Mouse (Mus musculus): Measurements from ENCODE around the gene Vac14. TPM values are rescaled to one million over a fixed set of nuclear protein-coding genes. Genes with fewer than 3 reads are reported as not detected.
A peak's percentile ranks its signal among the peaks of the same experiment; 100 is the strongest.

Gene Vac14
- polyA plus RNA-seq, 1 experiment from 2014 or later = 14.0 TPM

GRCm38 (mm10) chr8:110721606-110722413 lies 103.4 kb downstream of the Vac14 start:
- WGBS = under 1% methylated on average over 47 of the region's 59 CpGs
- no peaks in the 10 kb centered on the region for H3K27me3 ChIP-seq (ENCODE audit: control insufficient read depth, insufficient read depth, low read length)
- peak overlapping the region; percentile 91 for H3K27ac ChIP-seq (ENCODE audit: low read length)
- H3K4me3 ChIP-seq (replicated peaks; ENCODE audit: low read length) = peak overlapping the region; percentile 77
- no peaks in the 10 kb centered on the region for H3K36me3 ChIP-seq (ENCODE audit: control insufficient read depth, insufficient read depth, low read length)
- peak; percentile 54 for ATAC-seq (ENCODE audit: insufficient read depth, low FRiP score)
- H3K4me2 ChIP-seq (ENCODE audit: low read depth, low read length) = peak overlapping the region; percentile 53
- H3K9ac ChIP-seq (ENCODE audit: low read length) = peak overlapping the region; percentile 92
- no peaks in the 10 kb centered on the region for H3K9me3 ChIP-seq (replicated peaks; ENCODE audit: control insufficient read depth, low read length)
- H3K4me1 ChIP-seq (ENCODE audit: control insufficient read depth, insufficient read depth, low read length) = peaks cover 75% of the 10 kb centered on the region

DNA sequence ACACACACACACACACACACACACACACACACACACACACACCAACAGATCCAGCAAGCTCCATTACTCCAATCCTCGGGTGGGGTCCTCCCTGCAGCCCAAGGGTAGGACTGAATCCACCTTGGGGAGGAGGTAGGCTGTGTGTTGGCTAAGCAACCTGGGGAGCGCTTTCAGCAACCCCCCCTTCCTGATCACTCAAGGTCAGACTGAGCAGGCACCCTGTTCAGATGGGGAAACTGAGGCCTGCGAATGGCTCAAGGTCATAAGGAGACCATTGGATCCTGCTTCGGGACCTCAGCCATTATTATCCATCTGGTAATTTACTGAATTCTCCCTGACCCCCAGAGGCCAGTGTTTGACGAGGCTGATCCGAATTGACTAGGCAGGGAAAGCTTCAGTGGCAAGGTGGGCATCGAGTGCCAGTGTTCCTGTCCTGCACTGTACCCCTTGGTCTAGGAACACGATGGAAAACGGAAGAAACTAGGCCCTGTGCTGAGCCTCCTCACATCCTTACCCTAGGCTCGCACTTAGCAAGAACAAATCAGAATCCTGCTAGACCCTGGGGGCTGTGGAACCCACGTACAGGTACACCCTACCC lies 104.1 kb downstream of the Vac14 start:
- Histone ChIP-seq H3K4me2 (ENCODE audit: low read depth, low read length) (peak overlapping the region; percentile 53), H3K9ac (ENCODE audit: low read length) (peak overlapping the region; percentile 92), H3K27me3 (ENCODE audit: control insufficient read depth, insufficient read depth, low read length) (no peaks in the 10 kb centered on the region), H3K36me3 (ENCODE audit: control insufficient read depth, insufficient read depth, low read length) (no peaks in the 10 kb centered on the region), H3K9me3 (replicated peaks; ENCODE audit: control insufficient read depth, low read length) (no peaks in the 10 kb centered on the region), H3K4me1 (ENCODE audit: control insufficient read depth, insufficient read depth, low read length) (peaks cover 68% of the 10 kb centered on the region), H3K27ac (ENCODE audit: low read length) (peak overlapping the region; percentile 19; the same call in 1 of the 2 replicates), H3K4me3 (replicated peaks; ENCODE audit: low read length) (peak overlapping the region; percentile 77)
- 40% methylated on average over 11 of the region's 11 CpGs for WGBS
- ATAC-seq (ENCODE audit: insufficient read depth, low FRiP score) = no peak

- peak overlapping the region; percentile 92 for H3K9ac ChIP-seq (ENCODE audit: low read length)
- no peaks in the 10 kb centered on the region for H3K9me3 ChIP-seq (replicated peaks; ENCODE audit: control insufficient read depth, low read length)
- peak overlapping the region; percentile 53 for H3K4me2 ChIP-seq (ENCODE audit: low read depth, low read length)
- peaks cover 50% of the 10 kb centered on the region for H3K4me1 ChIP-seq (ENCODE audit: control insufficient read depth, insufficient read depth, low read length)
- 0 out of 2 replicates have a peak, but pooled peaks cover 1% of the 10 kb centered on the region for H3K36me3 ChIP-seq (ENCODE audit: control insufficient read depth, insufficient read depth, low read length)
- H3K27ac ChIP-seq (ENCODE audit: low read length) = peak overlapping the region; percentile 47
- no peaks in the 10 kb centered on the region for H3K27me3 ChIP-seq (ENCODE audit: control insufficient read depth, insufficient read depth, low read length)
- no peak for ATAC-seq (ENCODE audit: insufficient read depth, low FRiP score)
- H3K4me3 ChIP-seq (replicated peaks; ENCODE audit: low read length) = no peak overlapping the region
- 56% methylated on average over 3 of the region's 3 CpGs for WGBS
These were observed 106.1 kb downstream of the Vac14 start for GRCm38 (mm10) chr8:110724493-110724892.

GRCm38 (mm10) chr8:110725084-110725838 lies 106.9 kb downstream of the Vac14 start:
- Histone ChIP-seq H3K4me1 (ENCODE audit: control insufficient read depth, insufficient read depth, low read length) (peaks cover 43% of the 10 kb centered on the region), H3K27ac (ENCODE audit: low read length) (peak overlapping the region; percentile 47), H3K9ac (ENCODE audit: low read length) (peak overlapping the region; percentile 92), H3K27me3 (ENCODE audit: control insufficient read depth, insufficient read depth, low read length) (no peaks in the 10 kb centered on the region), H3K4me2 (ENCODE audit: low read depth, low read length) (peak overlapping the region; percentile 53; the same call in 1 of the 2 replicates), H3K4me3 (replicated peaks; ENCODE audit: low read length) (no peak overlapping the region), H3K36me3 (ENCODE audit: control insufficient read depth, insufficient read depth, low read length) (0 out of 2 replicates have a peak, but pooled peaks cover 9% of the 10 kb centered on the region), H3K9me3 (replicated peaks; ENCODE audit: control insufficient read depth, low read length) (no peaks in the 10 kb centered on the region)
- 39% methylated on average over 7 of the region's 7 CpGs for WGBS
- ATAC-seq (ENCODE audit: insufficient read depth, low FRiP score) = no peak

- WGBS = 11% methylated on average over 18 of the region's 18 CpGs
- H3K27me3 ChIP-seq (ENCODE audit: control insufficient read depth, insufficient read depth, low read length) = no peaks in the 10 kb centered on the region
- ATAC-seq (ENCODE audit: insufficient read depth, low FRiP score) = no peak; the same call in 1 of the 2 replicates
- H3K4me2 ChIP-seq (ENCODE audit: low read depth, low read length) = no peak overlapping the region
- no peak overlapping the region; the same call in 1 of the 2 replicates for H3K9ac ChIP-seq (ENCODE audit: low read length)
- H3K27ac ChIP-seq (ENCODE audit: low read length) = no peak overlapping the region
- H3K4me1 ChIP-seq (ENCODE audit: control insufficient read depth, insufficient read depth, low read length) = peaks cover 37% of the 10 kb centered on the region
- H3K9me3 ChIP-seq (replicated peaks; ENCODE audit: control insufficient read depth, low read length) = no peaks in the 10 kb centered on the region
- no peak overlapping the region for H3K4me3 ChIP-seq (replicated peaks; ENCODE audit: low read length)
- H3K36me3 ChIP-seq (ENCODE audit: control insufficient read depth, insufficient read depth, low read length) = peaks cover 10% of the 10 kb centered on the region; the same call in 1 of the 2 replicates
These were observed 108.5 kb downstream of the Vac14 start for GRCm38 (mm10) chr8:110726893-110727292.

GRCm38 (mm10) chr8:110731346-110731859 lies 113.0 kb downstream of the Vac14 start:
- H3K9me3 ChIP-seq (replicated peaks; ENCODE audit: control insufficient read depth, low read length) = no peaks in the 10 kb centered on the region
- no peaks in the 10 kb centered on the region for H3K4me1 ChIP-seq (ENCODE audit: control insufficient read depth, insufficient read depth, low read length)
- ATAC-seq (ENCODE audit: insufficient read depth, low FRiP score) = no peak
- peaks cover 34% of the 10 kb centered on the region for H3K36me3 ChIP-seq (ENCODE audit: control insufficient read depth, insufficient read depth, low read length)
- H3K4me3 ChIP-seq (replicated peaks; ENCODE audit: low read length) = no peak overlapping the region
- no peaks in the 10 kb centered on the region for H3K27me3 ChIP-seq (ENCODE audit: control insufficient read depth, insufficient read depth, low read length)
- 94% methylated on average over 8 of the region's 8 CpGs for WGBS
- no peak overlapping the region for H3K9ac ChIP-seq (ENCODE audit: low read length)
- H3K27ac ChIP-seq (ENCODE audit: low read length) = no peak overlapping the region
- H3K4me2 ChIP-seq (ENCODE audit: low read depth, low read length) = no peak overlapping the region

GRCm38 (mm10) chr8:110733036-110733435 lies 114.7 kb downstream of the Vac14 start:
- 91% methylated on average over 8 of the region's 8 CpGs for WGBS
- H3K9ac ChIP-seq (ENCODE audit: low read length) = no peak overlapping the region
- H3K36me3 ChIP-seq (ENCODE audit: control insufficient read depth, insufficient read depth, low read length) = peaks cover 44% of the 10 kb centered on the region
- H3K4me1 ChIP-seq (ENCODE audit: control insufficient read depth, insufficient read depth, low read length) = no peaks in the 10 kb centered on the region
- H3K27me3 ChIP-seq (ENCODE audit: control insufficient read depth, insufficient read depth, low read length) = no peaks in the 10 kb centered on the region
- no peak for ATAC-seq (ENCODE audit: insufficient read depth, low FRiP score)
- no peak overlapping the region for H3K27ac ChIP-seq (ENCODE audit: low read length)
- H3K4me2 ChIP-seq (ENCODE audit: low read depth, low read length) = no peak overlapping the region
- no peak overlapping the region for H3K4me3 ChIP-seq (replicated peaks; ENCODE audit: low read length)
- H3K9me3 ChIP-seq (replicated peaks; ENCODE audit: control insufficient read depth, low read length) = no peaks in the 10 kb centered on the region

DNA sequence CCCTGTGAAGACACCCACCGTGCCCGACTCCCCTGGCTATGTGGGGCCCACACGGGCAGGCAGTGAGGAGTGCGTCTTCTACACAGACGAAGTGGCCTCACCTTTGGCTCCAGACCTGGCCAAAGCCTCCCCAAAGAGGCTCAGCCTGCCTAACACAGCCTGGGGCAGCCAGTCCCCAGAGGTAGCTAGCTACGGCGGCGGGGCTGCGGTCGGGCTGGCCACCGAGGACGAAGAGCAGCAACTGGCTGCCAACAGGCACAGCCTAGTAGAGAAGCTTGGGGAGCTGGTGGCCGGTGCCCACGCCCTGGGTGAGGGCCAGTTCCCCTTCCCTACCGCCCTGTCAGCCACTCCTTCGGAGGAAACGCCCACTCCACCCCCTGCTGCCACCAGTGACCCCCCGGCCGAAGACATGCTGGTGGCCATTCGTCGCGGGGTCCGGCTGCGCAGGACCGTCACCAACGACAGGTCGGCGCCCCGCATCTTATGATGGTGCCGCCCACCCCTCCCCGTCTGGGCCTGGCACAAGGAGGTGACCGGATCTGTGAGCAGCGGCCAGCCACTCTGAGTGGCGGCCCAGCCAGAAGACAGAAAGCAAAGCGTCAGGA lies 120.3 kb downstream of the Vac14 start:
- H3K36me3 ChIP-seq (ENCODE audit: control insufficient read depth, insufficient read depth, low read length) = peaks cover 34% of the 10 kb centered on the region; the same call in 1 of the 2 replicates

More for the DNA sequence above, 120.3 kb downstream of the Vac14 start:
- 92% methylated on average over 35 of the region's 35 CpGs for WGBS
- Histone ChIP-seq H3K27me3 (ENCODE audit: control insufficient read depth, insufficient read depth, low read length) (no peaks in the 10 kb centered on the region), H3K27ac (ENCODE audit: low read length) (no peak overlapping the region), H3K4me3 (replicated peaks; ENCODE audit: low read length) (no peak overlapping the region), H3K4me1 (ENCODE audit: control insufficient read depth, insufficient read depth, low read length) (no peaks in the 10 kb centered on the region), H3K4me2 (ENCODE audit: low read depth, low read length) (no peak overlapping the region), H3K9ac (ENCODE audit: low read length) (no peak overlapping the region; the same call in 1 of the 2 replicates), H3K9me3 (replicated peaks; ENCODE audit: control insufficient read depth, low read length) (no peaks in the 10 kb centered on the region)
- ATAC-seq (ENCODE audit: insufficient read depth, low FRiP score) = no peak
